Mouse (Mus musculus): ENCODE results near the gene Tefm. TPM values are rescaled to one million over a fixed set of nuclear protein-coding genes. Genes with fewer than 3 reads are reported as not detected.

Gene Tefm
- total and polyA plus RNA-seq, 3 experiments = 14.7 to 28.7 (median 24.4) TPM

- intact Hi-C loops (cut with DNase I) = no loop called here
- H3K4me1 ChIP-seq (ENCODE audit: control insufficient read depth, insufficient read depth, low read length) = no peaks in the 10 kb centered on the region
- H3K4me3 ChIP-seq = no peak overlapping the region
- no peak overlapping the region for H3K27ac ChIP-seq
- no peak for DNase-seq
- no peak overlapping the region for H3K9ac ChIP-seq (ENCODE audit: low read depth, low read length)
- no peaks in the 10 kb centered on the region for H3K27me3 ChIP-seq (ENCODE audit: control insufficient read depth, insufficient read depth, low read length)
- H3K36me3 ChIP-seq (ENCODE audit: control insufficient read depth, insufficient read depth, low read length) = no peaks in the 10 kb centered on the region
- TF ChIP-seq EP300 (IDR thresholded peaks at IDR 0.05; ENCODE audit: insufficient read depth, low read depth, low read length) = no peak
- TF ChIP-seq CTCF (IDR thresholded peaks at IDR 0.05) = no peak
- TF ChIP-seq POLR2A (IDR thresholded peaks at IDR 0.05; ENCODE audit: insufficient read depth, low read depth, low read length) = no peak
- H3K79me2 ChIP-seq (replicated peaks; ENCODE audit: control insufficient read depth, insufficient read depth, low read length) = no peaks in the 10 kb centered on the region
- 88% methylated on average over 3 of the region's 3 CpGs for WGBS
These were observed 43.4 kb downstream of the Tefm start for GRCm38 (mm10) chr11:80098444-80099056.

GRCm38 (mm10) chr11:80090555-80091164 lies 51.3 kb downstream of the Tefm start:
- Histone ChIP-seq H3K4me3 (no peak overlapping the region), H3K4me1 (ENCODE audit: control insufficient read depth, insufficient read depth, low read length) (no peaks in the 10 kb centered on the region; the same call in 1 of the 2 replicates), H3K79me2 (replicated peaks; ENCODE audit: control insufficient read depth, insufficient read depth, low read length) (no peaks in the 10 kb centered on the region), H3K36me3 (ENCODE audit: control insufficient read depth, insufficient read depth, low read length) (no peaks in the 10 kb centered on the region), H3K27me3 (ENCODE audit: control insufficient read depth, insufficient read depth, low read length) (no peaks in the 10 kb centered on the region), H3K9ac (ENCODE audit: low read depth, low read length) (no peak overlapping the region), H3K27ac (no peak overlapping the region)
- WGBS = 43% methylated on average over 3 of the region's 3 CpGs
- no peak for DNase-seq
- TF ChIP-seq CTCF (IDR thresholded peaks at IDR 0.05) = no peak
- TF ChIP-seq POLR2A (IDR thresholded peaks at IDR 0.05; ENCODE audit: insufficient read depth, low read depth, low read length) = no peak
- no peak for TF ChIP-seq EP300 (IDR thresholded peaks at IDR 0.05; ENCODE audit: insufficient read depth, low read depth, low read length)
- intact Hi-C loops (cut with DNase I) = no loop called here

- TF ChIP-seq POLR2A (IDR thresholded peaks at IDR 0.05; ENCODE audit: insufficient read depth, low read depth, low read length) (no peak), EP300 (IDR thresholded peaks at IDR 0.05; ENCODE audit: insufficient read depth, low read depth, low read length) (no peak), CTCF (IDR thresholded peaks at IDR 0.05) (no peak)
- H3K9ac ChIP-seq (ENCODE audit: low read depth, low read length) = peak overlapping the region; percentile 66
- no peak overlapping the region for H3K27ac ChIP-seq
- intact Hi-C loops (cut with DNase I) = loop anchor here (5.0 kb wide), 2 partner anchors 52 to 92 kb away; partner anchors contain the start of genes Rnf135 and Tefm
- no peaks in the 10 kb centered on the region; the same call in 1 of the 2 replicates for H3K4me1 ChIP-seq (ENCODE audit: control insufficient read depth, insufficient read depth, low read length)
- DNase-seq = no peak
- H3K79me2 ChIP-seq (replicated peaks; ENCODE audit: control insufficient read depth, insufficient read depth, low read length) = no peaks in the 10 kb centered on the region
- no peaks in the 10 kb centered on the region for H3K27me3 ChIP-seq (ENCODE audit: control insufficient read depth, insufficient read depth, low read length)
- whole genome bisulfite sequencing = under 1% methylated on average over 14 of the region's 14 CpGs
- no peaks in the 10 kb centered on the region for H3K36me3 ChIP-seq (ENCODE audit: control insufficient read depth, insufficient read depth, low read length)
- H3K4me3 ChIP-seq = peak overlapping the region; percentile 97
These were observed 52.2 kb downstream of the Tefm start for GRCm38 (mm10) chr11:80089817-80090214.

- H3K9ac ChIP-seq (ENCODE audit: low read depth, low read length) = peak within 1 kb of the TSS; percentile 66
- H3K27ac ChIP-seq = peak within 1 kb of the TSS; percentile 67
- WGBS = 3% methylated on average over 57 of the region's 57 CpGs
- no peak; the same call in 1 of the 2 replicates for TF ChIP-seq POLR2A (IDR thresholded peaks at IDR 0.05; ENCODE audit: insufficient read depth, low read depth, low read length)
- TF ChIP-seq CTCF (IDR thresholded peaks at IDR 0.05) = 0 out of 2 replicates have a peak, but pooled peaks have one; percentile 5
- TF ChIP-seq EP300 (IDR thresholded peaks at IDR 0.05; ENCODE audit: insufficient read depth, low read depth, low read length) = peak; percentile 67; the same call in 1 of the 2 replicates
- no peaks in the 10 kb centered on the region; the same call in 1 of the 2 replicates for H3K4me1 ChIP-seq (ENCODE audit: control insufficient read depth, insufficient read depth, low read length)
- peak; percentile 90 to 96 for DNase-seq
- no peaks in the 10 kb centered on the region for H3K79me2 ChIP-seq (replicated peaks; ENCODE audit: control insufficient read depth, insufficient read depth, low read length)
- peak within 1 kb of the TSS; percentile 97 for H3K4me3 ChIP-seq
- no peaks in the 10 kb centered on the region for H3K27me3 ChIP-seq (ENCODE audit: control insufficient read depth, insufficient read depth, low read length)
- no peaks in the 10 kb centered on the region for H3K36me3 ChIP-seq (ENCODE audit: control insufficient read depth, insufficient read depth, low read length)
- intact Hi-C loops (cut with DNase I) = loop anchor here (5.0 kb wide), 2 partner anchors 53 to 93 kb away; partner anchors contain the start of genes Rnf135 and Tefm
These were observed 52.8 kb downstream of the Tefm start, which contains the start of gene Atad5 for GRCm38 (mm10) chr11:80088917-80089816. Atad5 (plus strand) TSS chr11:80089400.

GRCm38 (mm10) chr11:80086844-80087243 lies 55.1 kb downstream of the Tefm start:
- H3K4me1 ChIP-seq (ENCODE audit: control insufficient read depth, insufficient read depth, low read length) = no peaks in the 10 kb centered on the region; the same call in none of the 2 replicates
- H3K79me2 ChIP-seq (replicated peaks; ENCODE audit: control insufficient read depth, insufficient read depth, low read length) = no peaks in the 10 kb centered on the region
- no peak overlapping the region for H3K27ac ChIP-seq
- 4% methylated on average over 5 of the region's 5 CpGs for WGBS
- peak; percentile 82 to 83 for DNase-seq
- no peak overlapping the region for H3K4me3 ChIP-seq
- TF ChIP-seq CTCF (IDR thresholded peaks at IDR 0.05) (peak; percentile 86), EP300 (IDR thresholded peaks at IDR 0.05; ENCODE audit: insufficient read depth, low read depth, low read length) (0 out of 2 replicates have a peak, but pooled peaks have one; percentile 29), POLR2A (IDR thresholded peaks at IDR 0.05; ENCODE audit: insufficient read depth, low read depth, low read length) (no peak)
- intact Hi-C loops (cut with DNase I) = loop anchor here (2.0 to 5.0 kb wide), 3 partner anchors 55 to 122 kb away; partner anchors contain the start of genes Rhot1, Rnf135 and Tefm
- no peaks in the 10 kb centered on the region for H3K27me3 ChIP-seq (ENCODE audit: control insufficient read depth, insufficient read depth, low read length)
- no peaks in the 10 kb centered on the region for H3K36me3 ChIP-seq (ENCODE audit: control insufficient read depth, insufficient read depth, low read length)
- no peak overlapping the region for H3K9ac ChIP-seq (ENCODE audit: low read depth, low read length)

Other genes starting within 250 kb of the Tefm start
- gene Utp6, start 179.8 kb downstream of the Tefm start, total RNA-seq (2021) = 10 to 100 TPM; 25.5 to 26.6 TPM
- 5.9 and 11.7 TPM in 2 replicates for gene Utp6, start 179.8 kb downstream of the Tefm start, polyA plus RNA-seq (2012; rRNA removed)
- gene Suz12, start 149.1 kb downstream of the Tefm start, total RNA-seq (2021) = 10 to 100 TPM; 23.9 to 26.7 TPM
- 3.7 and 7.8 TPM in 2 replicates for gene Suz12, start 149.1 kb downstream of the Tefm start, polyA plus RNA-seq (2012; rRNA removed)
- 10 to 100 TPM; 10.8 to 10.9 TPM for gene Crlf3, start 61.2 kb downstream of the Tefm start, total RNA-seq (2021)
- gene Crlf3, start 61.2 kb downstream of the Tefm start, polyA plus RNA-seq (2012; rRNA removed) = 8.0 and 11.7 TPM in 2 replicates
- under 1 TPM; 0.70 to 0.84 TPM for gene Atad5, start 52.8 kb downstream of the Tefm start, total RNA-seq (2021)
- 0.27 and 0.44 TPM in 2 replicates for gene Atad5, start 52.8 kb downstream of the Tefm start, polyA plus RNA-seq (2012; rRNA removed)
- gene Adap2, start 11.9 kb upstream of the Tefm start, total RNA-seq (2021) = 10 to 100 TPM; 10.5 to 11.0 TPM
- gene Adap2, start 11.9 kb upstream of the Tefm start, polyA plus RNA-seq (2012; rRNA removed) = 5.5 and 8.1 TPM in 2 replicates
- gene Rnf135, start 41.7 kb upstream of the Tefm start, total RNA-seq (2021) = 1 to 10 TPM; 4.4 to 4.6 TPM
- 5.4 and 6.3 TPM in 2 replicates for gene Rnf135, start 41.7 kb upstream of the Tefm start, polyA plus RNA-seq (2012; rRNA removed)
- gene Rhot1, start 66.8 kb upstream of the Tefm start, total RNA-seq (2021) = 10 to 100 TPM; 57.2 to 60.7 TPM
- 38.7 and 69.5 TPM in 2 replicates for gene Rhot1, start 66.8 kb upstream of the Tefm start, polyA plus RNA-seq (2012; rRNA removed)
- gene Rhbdl3, start 158.7 kb upstream of the Tefm start, total RNA-seq (2021) = 10 to 100 TPM in 1 of 2 experiments, 1 to 10 TPM in 1; 6.8 to 11.1 TPM
- 9.4 and 12.6 TPM in 2 replicates for gene Rhbdl3, start 158.7 kb upstream of the Tefm start, polyA plus RNA-seq (2012; rRNA removed)
- 10 to 100 TPM; 19.2 to 22.8 TPM for gene 5730455P16Rik, start 235.9 kb upstream of the Tefm start, total RNA-seq (2021)
- 4.6 and 10.2 TPM in 2 replicates for gene 5730455P16Rik, start 235.9 kb upstream of the Tefm start, polyA plus RNA-seq (2012; rRNA removed)
- 10 to 100 TPM; 58.3 to 59.9 TPM for gene Zfp207, start 241.1 kb upstream of the Tefm start, total RNA-seq (2021)
- gene Zfp207, start 241.1 kb upstream of the Tefm start, polyA plus RNA-seq (2012; rRNA removed) = 63.0 and 99.1 TPM in 2 replicates

Measured in heart, adult 2 months (tissue).